Mouse (Mus musculus) midbrain, embryonic 15.5 days (tissue): ENCODE results near the gene Ndufaf2. TPM values are rescaled to one million over a fixed set of nuclear protein-coding genes. Genes with fewer than 3 reads are reported as not detected.
A peak's percentile ranks its signal among the peaks of the same experiment; 100 is the strongest.

ENCODE experiments used
- ATAC-seq: fragments of 200-750 bp; cut with Nextera tagmentation; replicated peaks from 2 replicates; pipeline ENCODE4 v1.8.0; 2017; ENCODE audit warnings: moderate TSS enrichment
- H3K27ac ChIP-seq: fragments of 300-500 bp; sonication (generic); 2 replicates; pipeline ENCODE4 v1.5.1; 2015; ENCODE audit warnings: mild to moderate bottlenecking, inconsistent platforms
- H3K27me3 ChIP-seq: fragments of 300-500 bp; sonication (generic); replicated peaks from 2 replicates; pipeline ENCODE4 v1.6.1; 2015; ENCODE audit warnings: inconsistent platforms
- H3K36me3 ChIP-seq: fragments of 300-500 bp; sonication (generic); replicated peaks from 2 replicates; pipeline ENCODE4 v1.6.1; 2015; ENCODE audit warnings: inconsistent platforms
- H3K4me1 ChIP-seq: fragments of 300-500 bp; sonication (generic); 2 replicates; pipeline ENCODE4 v1.6.1; 2015; ENCODE audit warnings: inconsistent platforms
- H3K4me2 ChIP-seq: fragments of 300-500 bp; sonication (generic); 2 replicates; pipeline ENCODE4 v1.6.1; 2015; ENCODE audit warnings: inconsistent platforms, mild to moderate bottlenecking, moderate library complexity
- H3K4me3 ChIP-seq: fragments of 300-500 bp; sonication (generic); 2 replicates; pipeline ENCODE4 v1.5.1; 2015; ENCODE audit warnings: mild to moderate bottlenecking, inconsistent platforms
- H3K9ac ChIP-seq: fragments of 300-500 bp; sonication (generic); 2 replicates; pipeline ENCODE4 v1.6.1; 2015; ENCODE audit warnings: mild to moderate bottlenecking, inconsistent platforms
- H3K9me3 ChIP-seq: fragments of 300-500 bp; sonication (generic); 2 replicates; pipeline ENCODE4 v1.6.1; 2016; ENCODE audit warnings: inconsistent platforms
- WGBS: fragments of 180-500 bp; shearing (Covaris S2); methylation state at CpG from one replicate; pipeline ENCODE4 v1.1.7; 2015; ENCODE audit warnings: mixed read lengths; 5-methylcytosine and 5-hydroxymethylcytosine counted together
- polyA plus RNA-seq: library from polyadenylated mRNA; unstranded; fragments of >200 nt; fragmentation: Nextera tagmentation; extraction: Ambion mirVana; gene quantifications from 2 replicates; pipeline ENCODE4 v1.2.1, GENCODE M21; 2015

Gene Ndufaf2
- polyA plus RNA-seq, 1 experiment from 2014 or later, result 65.8 TPM

GRCm38 (mm10) chr13:108043431-108044221 lies 114.8 kb downstream of the Ndufaf2 start:
- WGBS, result 2% methylated on average over 23 of the region's 23 CpGs
- ATAC-seq, result peak; percentile 75

GRCm38 (mm10) chr13:108041358-108041757 lies 117.1 kb downstream of the Ndufaf2 start:
- no peaks in the 10 kb centered on the region for H3K9me3 ChIP-seq
- no peak overlapping the region for H3K4me3 ChIP-seq
- no peak overlapping the region for H3K27ac ChIP-seq
- peak; percentile 61 for ATAC-seq
- H3K36me3 ChIP-seq, result no peaks in the 10 kb centered on the region
- peak overlapping the region; percentile 28 for H3K4me2 ChIP-seq
- no peak overlapping the region for H3K9ac ChIP-seq
- H3K27me3 ChIP-seq, result no peaks in the 10 kb centered on the region
- H3K4me1 ChIP-seq, result peaks cover 33% of the 10 kb centered on the region
- 2% methylated on average over 7 of the region's 7 CpGs for WGBS

More at GRCm38 (mm10) chr13:108043431-108044221, 114.8 kb downstream of the Ndufaf2 start:
- Histone ChIP-seq H3K9ac (peak overlapping the region; percentile 81; the same call in 1 of the 2 replicates), H3K4me3 (peak overlapping the region; percentile 74), H3K4me1 (peaks cover 33% of the 10 kb centered on the region), H3K27ac (peak overlapping the region; percentile 86), H3K4me2 (peak overlapping the region; percentile 60), H3K27me3 (no peaks in the 10 kb centered on the region), H3K9me3 (no peaks in the 10 kb centered on the region), H3K36me3 (no peaks in the 10 kb centered on the region; the same call in 1 of the 2 replicates)

GRCm38 (mm10) chr13:108040451-108040850 lies 118.0 kb downstream of the Ndufaf2 start:
- no peaks in the 10 kb centered on the region for H3K36me3 ChIP-seq
- no peaks in the 10 kb centered on the region for H3K9me3 ChIP-seq
- H3K27me3 ChIP-seq, result no peaks in the 10 kb centered on the region
- no peak overlapping the region for H3K4me3 ChIP-seq
- no peak for ATAC-seq
- H3K9ac ChIP-seq, result no peak overlapping the region
- H3K4me1 ChIP-seq, result peaks cover 30% of the 10 kb centered on the region
- H3K27ac ChIP-seq, result no peak overlapping the region
- WGBS, result 35% methylated on average over 3 of the region's 3 CpGs
- no peak overlapping the region for H3K4me2 ChIP-seq

GRCm38 (mm10) chr13:108039902-108040301 lies 118.5 kb downstream of the Ndufaf2 start:
- 67% methylated on average over 9 of the region's 9 CpGs for WGBS
- Histone ChIP-seq H3K9me3 (no peaks in the 10 kb centered on the region), H3K36me3 (no peaks in the 10 kb centered on the region), H3K4me1 (peaks cover 26% of the 10 kb centered on the region), H3K9ac (no peak overlapping the region), H3K4me2 (no peak overlapping the region), H3K27me3 (no peaks in the 10 kb centered on the region), H3K27ac (no peak overlapping the region), H3K4me3 (no peak overlapping the region)
- ATAC-seq, result no peak

DNA sequence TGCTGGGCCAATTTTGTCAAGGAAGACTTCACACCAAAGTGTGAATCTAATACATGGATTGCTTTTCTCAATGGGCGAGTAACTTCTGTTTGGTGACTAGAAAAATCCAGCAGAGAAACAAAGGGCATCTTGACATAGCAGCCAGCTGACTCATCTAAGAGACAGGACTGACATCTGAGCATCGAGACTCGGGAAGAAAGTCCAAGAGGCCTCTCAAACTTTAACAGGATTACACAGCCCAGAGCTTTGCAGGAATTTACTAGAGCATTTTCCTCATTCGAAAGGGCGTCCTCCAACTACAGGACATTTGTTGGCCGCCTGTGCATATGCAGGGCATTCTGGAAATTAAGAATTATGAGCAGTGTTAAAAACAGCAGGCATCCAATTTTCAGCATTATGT lies 119.0 kb downstream of the Ndufaf2 start:
- Histone ChIP-seq H3K9ac (no peak overlapping the region), H3K9me3 (no peaks in the 10 kb centered on the region), H3K27ac (no peak overlapping the region), H3K4me1 (peaks cover 24% of the 10 kb centered on the region), H3K4me2 (no peak overlapping the region), H3K36me3 (no peaks in the 10 kb centered on the region), H3K27me3 (no peaks in the 10 kb centered on the region), H3K4me3 (no peak overlapping the region)
- WGBS, result 27% methylated on average over 6 of the region's 6 CpGs
- no peak for ATAC-seq

DNA sequence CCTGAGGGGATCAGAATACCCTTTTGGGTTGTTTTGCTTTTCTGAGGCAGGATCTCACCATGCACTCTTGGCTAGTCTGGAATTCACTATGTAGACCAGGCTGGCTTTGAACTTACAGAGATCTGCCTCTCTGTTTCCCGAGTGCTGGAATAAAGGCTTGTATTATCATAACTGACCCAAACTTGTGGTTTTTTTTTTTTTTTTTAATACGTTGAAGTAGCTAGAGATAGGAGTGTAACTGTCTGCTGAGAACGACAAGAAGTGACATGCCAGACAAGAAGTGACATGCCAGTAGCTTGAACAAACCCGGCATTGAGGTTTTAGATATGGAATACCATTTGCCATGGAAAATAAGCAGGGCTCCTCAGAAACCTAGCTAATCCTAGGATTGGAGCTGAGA lies 125.6 kb downstream of the Ndufaf2 start:
- H3K4me1 ChIP-seq, result no peaks in the 10 kb centered on the region
- H3K36me3 ChIP-seq, result no peaks in the 10 kb centered on the region
- no peaks in the 10 kb centered on the region for H3K27me3 ChIP-seq
- H3K9me3 ChIP-seq, result no peaks in the 10 kb centered on the region
- no peak overlapping the region for H3K27ac ChIP-seq
- no peak overlapping the region for H3K4me2 ChIP-seq
- no peak overlapping the region for H3K4me3 ChIP-seq
- WGBS, result 90% methylated on average over 4 of the region's 4 CpGs
- no peak overlapping the region for H3K9ac ChIP-seq
- no peak for ATAC-seq

DNA sequence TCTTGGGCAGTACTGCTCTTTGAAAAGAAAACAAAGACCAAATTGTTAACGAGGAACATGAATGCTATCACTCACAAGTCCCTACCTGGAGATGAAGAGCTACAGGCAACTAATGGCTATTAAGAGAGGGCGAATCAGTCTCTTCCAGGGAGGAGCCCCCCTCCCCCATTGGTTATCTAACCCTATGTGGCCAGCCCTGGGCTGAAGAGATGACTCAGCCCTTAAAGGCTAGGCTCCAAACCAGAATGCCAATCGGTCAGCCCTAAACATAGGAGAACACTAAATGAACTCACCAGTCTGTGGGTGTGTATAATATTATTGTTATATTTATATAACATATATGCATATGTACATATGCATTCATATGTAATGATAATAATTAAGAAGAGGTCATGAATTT lies 132.6 kb downstream of the Ndufaf2 start:
- Histone ChIP-seq H3K9me3 (no peaks in the 10 kb centered on the region), H3K27ac (no peak overlapping the region), H3K4me1 (no peaks in the 10 kb centered on the region), H3K9ac (no peak overlapping the region), H3K4me2 (no peak overlapping the region), H3K4me3 (no peak overlapping the region), H3K27me3 (no peaks in the 10 kb centered on the region), H3K36me3 (no peaks in the 10 kb centered on the region)
- 81% methylated on average over 3 of the region's 3 CpGs for WGBS
- ATAC-seq, result no peak

DNA sequence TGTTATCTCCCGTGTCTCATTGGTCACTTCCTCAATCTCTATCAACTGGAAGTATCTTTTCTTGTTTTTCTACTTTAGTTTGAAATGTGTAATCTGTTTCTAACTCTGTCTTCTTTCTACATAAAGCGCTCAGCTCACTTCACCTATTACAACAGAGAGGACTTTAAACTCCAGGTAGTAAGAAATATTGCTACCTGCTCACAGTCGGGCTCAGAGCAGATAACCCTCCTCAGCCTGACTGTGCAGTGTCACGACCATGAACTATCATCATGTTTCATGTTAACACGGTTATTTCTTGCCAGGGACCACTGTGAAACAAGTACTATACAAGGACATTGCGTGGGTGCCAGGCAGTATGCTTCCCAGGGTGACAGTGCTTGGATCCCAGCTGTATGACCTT lies 141.1 kb downstream of the Ndufaf2 start:
- H3K27ac ChIP-seq, result no peak overlapping the region
- no peaks in the 10 kb centered on the region for H3K9me3 ChIP-seq
- H3K4me1 ChIP-seq, result no peaks in the 10 kb centered on the region
- no peaks in the 10 kb centered on the region for H3K27me3 ChIP-seq
- 86% methylated on average over 6 of the region's 6 CpGs for WGBS
- H3K36me3 ChIP-seq, result no peaks in the 10 kb centered on the region
- H3K4me2 ChIP-seq, result no peak overlapping the region
- H3K4me3 ChIP-seq, result no peak overlapping the region
- no peak overlapping the region for H3K9ac ChIP-seq
- ATAC-seq, result no peak

DNA sequence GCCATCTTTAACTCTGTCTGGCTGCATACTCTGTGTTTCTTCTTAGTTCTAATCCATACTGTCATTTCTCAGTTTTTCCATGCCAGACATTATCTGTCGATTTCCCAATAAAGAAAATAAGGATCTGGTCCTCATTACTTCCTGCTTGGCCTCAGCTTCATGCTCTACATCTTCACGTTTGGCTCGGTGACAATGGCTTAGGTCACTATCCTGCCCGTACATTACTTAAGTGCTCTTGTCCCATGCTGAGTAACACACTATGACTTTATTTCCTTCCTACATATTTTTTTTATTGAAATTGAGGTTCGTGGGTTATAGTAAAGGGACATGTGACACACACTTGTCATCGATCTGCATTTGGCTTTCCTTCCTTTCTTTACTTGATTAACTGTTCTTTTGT lies 143.3 kb downstream of the Ndufaf2 start:
- H3K4me1 ChIP-seq, result no peaks in the 10 kb centered on the region
- H3K4me2 ChIP-seq, result no peak overlapping the region
- H3K27ac ChIP-seq, result no peak overlapping the region
- no peaks in the 10 kb centered on the region for H3K36me3 ChIP-seq
- no peak for ATAC-seq
- H3K9me3 ChIP-seq, result no peaks in the 10 kb centered on the region
- H3K9ac ChIP-seq, result no peak overlapping the region
- WGBS, result 86% methylated on average over 6 of the region's 6 CpGs
- H3K4me3 ChIP-seq, result no peak overlapping the region
- H3K27me3 ChIP-seq, result no peaks in the 10 kb centered on the region

DNA sequence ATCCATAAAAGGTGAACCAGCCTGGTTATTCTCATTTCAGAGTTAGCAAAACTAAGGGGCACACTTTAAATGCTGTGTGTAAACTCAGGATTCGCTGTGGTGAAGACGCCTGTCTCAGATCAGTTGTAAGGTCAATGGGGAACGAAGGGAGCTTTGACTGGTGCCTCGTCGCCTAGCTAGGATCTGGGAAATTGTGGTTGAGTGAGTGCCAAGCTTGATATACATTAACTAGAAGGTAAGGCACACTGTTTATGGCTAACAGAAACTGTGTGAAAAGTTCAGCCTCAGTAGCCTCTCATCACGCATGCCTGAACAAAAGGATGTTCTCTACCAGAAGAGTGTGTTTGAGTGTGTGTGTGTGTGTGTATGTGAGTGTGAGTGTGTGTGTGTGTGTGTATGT lies 144.6 kb downstream of the Ndufaf2 start:
- no peaks in the 10 kb centered on the region for H3K36me3 ChIP-seq
- H3K27me3 ChIP-seq, result no peaks in the 10 kb centered on the region
- no peak for ATAC-seq
- no peaks in the 10 kb centered on the region for H3K4me1 ChIP-seq
- 89% methylated on average over 6 of the region's 6 CpGs for WGBS
- no peak overlapping the region for H3K9ac ChIP-seq
- no peak overlapping the region for H3K4me3 ChIP-seq
- H3K9me3 ChIP-seq, result no peaks in the 10 kb centered on the region
- no peak overlapping the region for H3K4me2 ChIP-seq
- H3K27ac ChIP-seq, result no peak overlapping the region

GRCm38 (mm10) chr13:108013110-108013509 lies 145.3 kb downstream of the Ndufaf2 start:
- no peak overlapping the region for H3K4me2 ChIP-seq
- 87% methylated on average over 8 of the region's 8 CpGs for WGBS
- no peaks in the 10 kb centered on the region for H3K27me3 ChIP-seq
- H3K36me3 ChIP-seq, result no peaks in the 10 kb centered on the region
- no peak overlapping the region for H3K27ac ChIP-seq
- no peak overlapping the region for H3K9ac ChIP-seq
- H3K9me3 ChIP-seq, result no peaks in the 10 kb centered on the region
- H3K4me3 ChIP-seq, result no peak overlapping the region
- no peak for ATAC-seq
- no peaks in the 10 kb centered on the region for H3K4me1 ChIP-seq

GRCm38 (mm10) chr13:108007861-108008260 lies 150.6 kb downstream of the Ndufaf2 start:
- Histone ChIP-seq H3K4me2 (no peak overlapping the region), H3K36me3 (no peaks in the 10 kb centered on the region), H3K9me3 (no peaks in the 10 kb centered on the region), H3K27me3 (no peaks in the 10 kb centered on the region), H3K4me3 (no peak overlapping the region), H3K27ac (no peak overlapping the region), H3K9ac (no peak overlapping the region), H3K4me1 (no peaks in the 10 kb centered on the region)
- no peak for ATAC-seq
- 87% methylated on average over 4 of the region's 4 CpGs for WGBS

GRCm38 (mm10) chr13:107996301-107996700 lies 162.1 kb downstream of the Ndufaf2 start:
- Histone ChIP-seq H3K27ac (no peak overlapping the region), H3K36me3 (no peaks in the 10 kb centered on the region)

More at GRCm38 (mm10) chr13:107996301-107996700, 162.1 kb downstream of the Ndufaf2 start:
- no peak overlapping the region for H3K4me2 ChIP-seq
- no peaks in the 10 kb centered on the region for H3K27me3 ChIP-seq
- 0 out of 2 replicates have a peak, but pooled peaks cover 3% of the 10 kb centered on the region for H3K4me1 ChIP-seq
- no peaks in the 10 kb centered on the region for H3K9me3 ChIP-seq
- WGBS, result 93% methylated on average over 3 of the region's 3 CpGs
- H3K4me3 ChIP-seq, result no peak overlapping the region
- ATAC-seq, result no peak
- no peak overlapping the region for H3K9ac ChIP-seq
